ENCODE assay signal across 10 mouse cellular contexts in genomic region chr3:109051056-109051945, GRCm38 (mm10). TPM values are rescaled to one million over a fixed set of nuclear protein-coding genes. Genes with fewer than 3 reads are reported as not detected.
A peak's percentile ranks its signal among the peaks of the same experiment; 100 is the strongest.
DNase-seq lines count a peak whose midpoint lies in the region; ATAC-seq and TF ChIP-seq lines count a peak whose summit lies in the region.
"Had no signal": no experiment of that assay in that cellular context is flagged by ENCODE, and none has a peak within 500 bp of the region (broad histone marks: within the 10 kb centered on the region; RNA-seq: fewer than 3 reads in every experiment).

No protein-coding gene starts in this region.

- H3K4me2 ChIP-seq in heart, embryonic 13.5 days = peak overlapping the region; percentile 45
- peak overlapping the region; percentile 18; the same call in 1 of the 2 replicates for H3K4me2 ChIP-seq in liver, postnatal 0 days (ENCODE audit: low read depth, low read length)
- H3K4me2 ChIP-seq in hindbrain, postnatal 0 days (ENCODE audit: low read depth, low read length) = no peak overlapping the region
- H3K4me2 ChIP-seq: limb, embryonic 15.5 days had no signal

- no peak for TF ChIP-seq EP300 in liver, postnatal 0 days (IDR thresholded peaks at IDR 0.05; ENCODE audit: low read depth)

- peak overlapping the region; percentile 47; the same call in 1 of the 2 replicates for H3K9ac ChIP-seq in heart, embryonic 13.5 days
- H3K9ac ChIP-seq in liver, postnatal 0 days (replicated peaks) = no peak overlapping the region
- no peak overlapping the region for H3K9ac ChIP-seq in hindbrain, postnatal 0 days (replicated peaks; ENCODE audit: low read length)
- H3K9ac ChIP-seq: limb, embryonic 15.5 days had no signal

- H3K9me3 ChIP-seq in heart, embryonic 13.5 days = no peaks in the 10 kb centered on the region
- H3K9me3 ChIP-seq in liver, postnatal 0 days (ENCODE audit: low read length) = no peaks in the 10 kb centered on the region
- no peaks in the 10 kb centered on the region for H3K9me3 ChIP-seq in hindbrain, postnatal 0 days (ENCODE audit: low read length)
- H3K9me3 ChIP-seq: limb, embryonic 15.5 days had no signal

- no peak overlapping the region for H3K4me3 ChIP-seq in heart, embryonic 13.5 days
- H3K4me3 ChIP-seq in liver, postnatal 0 days (ENCODE audit: low read depth, low read length) = no peak overlapping the region
- H3K4me3 ChIP-seq in hindbrain, postnatal 0 days (ENCODE audit: low read length) = no peak overlapping the region
- H3K4me3 ChIP-seq: limb, embryonic 15.5 days had no signal

- ATAC-seq in CD4-positive, CD25-positive, alpha-beta regulatory T cell, adult 4 months = no peak
- no peak for ATAC-seq in heart, embryonic 13.5 days (ENCODE audit: extremely low read depth, insufficient number of reproducible peaks, low FRiP score, low TSS enrichment)
- peak; percentile 44; the same call in 1 of the 2 replicates for ATAC-seq in liver, postnatal 0 days
- no peak for ATAC-seq in monocyte, adult 5-6 weeks (replicated peaks; ENCODE audit: insufficient number of reproducible peaks, low FRiP score, low TSS enrichment, poor library complexity, severe bottlenecking)
- no peak for ATAC-seq in hindbrain, postnatal 0 days

- peaks cover 16% of the 10 kb centered on the region for H3K4me1 ChIP-seq in heart, embryonic 13.5 days
- H3K4me1 ChIP-seq in liver, postnatal 0 days (ENCODE audit: insufficient read depth) = peaks cover 5% of the 10 kb centered on the region; the same call in 1 of the 2 replicates
- H3K4me1 ChIP-seq in hindbrain, postnatal 0 days (ENCODE audit: insufficient read depth, low read length) = no peaks in the 10 kb centered on the region

- H3K27me3 ChIP-seq in heart, embryonic 13.5 days (replicated peaks) = no peaks in the 10 kb centered on the region
- H3K27me3 ChIP-seq in liver, postnatal 0 days (ENCODE audit: insufficient read depth, low read length) = no peaks in the 10 kb centered on the region
- no peaks in the 10 kb centered on the region for H3K27me3 ChIP-seq in hindbrain, postnatal 0 days (ENCODE audit: insufficient read depth, low read length)
- H3K27me3 ChIP-seq: limb, embryonic 15.5 days had no signal

- peak; percentile 26 for DNase-seq in CD4-positive, CD25-positive, alpha-beta regulatory T cell, adult 2 months (ENCODE audit: low read depth, low spot score)
- peak; percentile 33 for DNase-seq in 3134 (ENCODE audit: extremely low read depth, insufficient read length, low spot score)
- no peak for DNase-seq in liver, postnatal 0 days
- no peak for DNase-seq in hindbrain, postnatal 0 days (ENCODE audit: low spot score)
- no peak for DNase-seq in urinary bladder, postnatal 10 days (ENCODE audit: low spot score)
- DNase-seq: adrenal gland, postnatal 25 days had no signal

- peak; percentile 40 for TF ChIP-seq CTCF in liver, postnatal 0 days (IDR thresholded peaks at IDR 0.05; ENCODE audit: low read depth)
- no peak for TF ChIP-seq CTCF in hindbrain, postnatal 0 days (IDR thresholded peaks at IDR 0.05; ENCODE audit: low read depth)

- 13% methylated on average over 11 of the region's 11 CpGs for WGBS in heart, embryonic 13.5 days
- WGBS in liver, postnatal 0 days (ENCODE audit: insufficient replicate concordance) = 19% methylated on average over 11 of the region's 11 CpGs
- WGBS in hindbrain, postnatal 0 days = 57% methylated on average over 11 of the region's 11 CpGs

- H3K36me3 ChIP-seq in heart, embryonic 13.5 days = no peaks in the 10 kb centered on the region
- H3K36me3 ChIP-seq in liver, postnatal 0 days (replicated peaks; ENCODE audit: insufficient read depth, low read length) = no peaks in the 10 kb centered on the region
- no peaks in the 10 kb centered on the region for H3K36me3 ChIP-seq in hindbrain, postnatal 0 days (ENCODE audit: insufficient read depth, low read length)
- H3K36me3 ChIP-seq: limb, embryonic 15.5 days had no signal

- no peak overlapping the region for H3K27ac ChIP-seq in heart, embryonic 13.5 days (replicated peaks)
- H3K27ac ChIP-seq in liver, postnatal 0 days (ENCODE audit: low read depth) = peak overlapping the region; percentile 30; the same call in 1 of the 2 replicates
- H3K27ac ChIP-seq in hindbrain, postnatal 0 days = no peak overlapping the region
- H3K27ac ChIP-seq: limb, embryonic 15.5 days had no signal

RNA-seq across cellular contexts. Expression of gene Fam102b, which starts 23.9 kb away (rescaled TPM):
- polyA plus RNA-seq in CD4-positive, CD25-positive, alpha-beta regulatory T cell, adult 4 months (2017; shearing (Covaris generic)) = 1 to 10 TPM; 3.0 to 3.6 TPM
- 3.0 and 3.2 TPM in 2 replicates for polyA plus RNA-seq in heart, embryonic 13.5 days (2015; fragmentation: Nextera tagmentation; extraction: Ambion mirVana)
- polyA plus RNA-seq in liver, postnatal 0 days (2015; fragmentation: Nextera tagmentation; extraction: Ambion mirVana) = 1.9 and 2.2 TPM in 2 replicates
- total RNA-seq in monocyte, adult 5-6 weeks (2017) = 17.6 to 26.8 TPM (median 25.0 TPM) in 3 replicates
- total RNA-seq in hindbrain, postnatal 0 days (2014; rRNA removed) = 64.4 and 69.4 TPM in 2 replicates
- 22.5 and 23.7 TPM in 2 replicates for polyA plus RNA-seq in hindbrain, postnatal 0 days (2015; fragmentation: Nextera tagmentation; extraction: Ambion mirVana)

RNA-seq across cellular contexts. Expression of gene Slc25a54, which starts 29.0 kb away (rescaled TPM):
- not detected for polyA plus RNA-seq in CD4-positive, CD25-positive, alpha-beta regulatory T cell, adult 4 months (2017; shearing (Covaris generic))
- polyA plus RNA-seq in heart, embryonic 13.5 days (2015; fragmentation: Nextera tagmentation; extraction: Ambion mirVana) = not detected in 2 replicates
- not detected in 2 replicates for polyA plus RNA-seq in liver, postnatal 0 days (2015; fragmentation: Nextera tagmentation; extraction: Ambion mirVana)
- 1.4 TPM in 1 of 3 replicates, not detected in the others for total RNA-seq in monocyte, adult 5-6 weeks (2017)
- not detected in 2 replicates for total RNA-seq in hindbrain, postnatal 0 days (2014; rRNA removed)
- polyA plus RNA-seq in hindbrain, postnatal 0 days (2015; fragmentation: Nextera tagmentation; extraction: Ambion mirVana) = not detected in 2 replicates
- total RNA-seq: adrenal gland, postnatal 25 days had no signal
- polyA plus RNA-seq: limb, embryonic 15.5 days had no signal

Comparison
In these comparisons a context has a peak if more than half of its experiments do, and no peak if none do; other contexts are left out.
1. DNase-seq: peak in CD4-positive, CD25-positive, alpha-beta regulatory T cell, adult 2 months (single experiment) and 3134 (single experiment); none in liver, postnatal 0 days (single experiment), hindbrain, postnatal 0 days (single experiment) and urinary bladder, postnatal 10 days (single experiment).